Mouse (Mus musculus) megakaryocyte, embryonic 14.5 days (primary cell): ENCODE results near the gene Foxa1. TPM values are rescaled to one million over a fixed set of nuclear protein-coding genes. Genes with fewer than 3 reads are reported as not detected.

Experiments
- H3K27me3 ChIP-seq: replicated peaks from 2 replicates; pipeline ENCODE3; 2012; ENCODE audit warnings: inconsistent platforms
- H3K36me3 ChIP-seq: replicated peaks from 2 replicates; pipeline ENCODE3; 2012; ENCODE audit warnings: low read length, inconsistent platforms, mixed read lengths
- H3K4me1 ChIP-seq: 2 replicates; pipeline ENCODE4 v1.6.1; 2012; ENCODE audit warnings: inconsistent platforms
- H3K4me3 ChIP-seq: replicated peaks from 2 replicates; pipeline ENCODE3; 2012; ENCODE audit warnings: moderate library complexity, mild to moderate bottlenecking, inconsistent platforms
- H3K9me3 ChIP-seq: 2 replicates; pipeline ENCODE4 v1.6.1; 2012; ENCODE audit warnings: inconsistent platforms
- FLI1 ChIP-seq: IDR thresholded peaks from 2 replicates; pipeline ENCODE4 v1.6.1; 2012; ENCODE audit warnings: low read length, inconsistent platforms, mixed read lengths
- GATA1 ChIP-seq: IDR thresholded peaks from 3 replicates; pipeline ENCODE4 v1.6.1; 2012; ENCODE audit warnings: mixed read lengths, low read length, inconsistent platforms, borderline replicate concordance
- polyA plus RNA-seq: library from polyadenylated mRNA; stranded (reverse); fragments of >175 nt; gene quantifications from 2 replicates; pipeline ENCODE4 v1.2.3, GENCODE M21; 2012; ENCODE audit warnings: low replicate concordance; ENCODE audit not compliant: insufficient read depth

Foxa1 gene
- polyA plus RNA-seq, 1 experiment = not detected

DNA sequence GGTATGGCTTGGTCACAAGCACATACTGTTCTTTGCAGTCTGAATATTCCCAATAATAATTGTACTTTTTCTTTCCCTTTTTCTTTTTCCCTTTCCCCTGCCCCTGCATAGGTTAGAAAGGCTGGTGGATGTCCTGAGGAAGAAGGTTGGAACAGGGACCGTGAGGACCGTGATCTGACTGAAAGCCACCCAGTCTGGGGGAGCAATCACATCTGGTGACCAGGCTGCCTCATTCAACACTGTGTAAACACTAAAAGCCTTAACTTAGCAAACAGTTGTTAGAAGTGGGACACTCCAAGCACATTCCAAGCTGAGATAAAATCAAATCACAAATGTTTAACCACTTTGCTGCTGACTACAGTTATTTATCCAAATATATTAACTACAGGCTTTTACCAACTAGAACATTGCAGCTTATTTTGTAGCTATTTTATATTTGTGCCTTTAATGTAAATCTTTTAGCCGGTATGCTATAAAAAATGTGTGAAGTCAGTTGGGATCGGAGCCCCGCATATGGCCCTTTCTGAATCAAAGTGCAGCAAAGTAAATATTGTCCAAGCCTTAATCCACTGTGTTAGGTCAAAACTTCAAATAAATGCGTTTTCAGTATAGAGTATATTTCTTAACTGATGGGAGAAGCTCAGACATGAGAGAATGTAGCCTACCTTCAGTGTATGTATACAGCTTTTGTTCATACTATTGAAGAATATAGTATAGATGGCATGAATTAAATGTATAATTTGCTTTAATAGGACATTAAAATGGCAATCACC lies 50.2 kb downstream of the Foxa1 start:
- no peaks in the 10 kb centered on the region for H3K4me1 ChIP-seq
- no peak overlapping the region for H3K4me3 ChIP-seq
- H3K9me3 ChIP-seq = 0 out of 2 replicates have a peak, but pooled peaks cover 2% of the 10 kb centered on the region
- H3K27me3 ChIP-seq = no peaks in the 10 kb centered on the region
- no peak for TF ChIP-seq GATA1
- TF ChIP-seq FLI1 = no peak
- H3K36me3 ChIP-seq = no peaks in the 10 kb centered on the region

Other genes with a start within 250 kb of the Foxa1 start
- gene Ttc6, start 17.2 kb upstream of the Foxa1 start, polyA plus RNA-seq = not detected in 2 replicates